Mouse (Mus musculus): ENCODE results near the gene Arntl2.

DNA sequence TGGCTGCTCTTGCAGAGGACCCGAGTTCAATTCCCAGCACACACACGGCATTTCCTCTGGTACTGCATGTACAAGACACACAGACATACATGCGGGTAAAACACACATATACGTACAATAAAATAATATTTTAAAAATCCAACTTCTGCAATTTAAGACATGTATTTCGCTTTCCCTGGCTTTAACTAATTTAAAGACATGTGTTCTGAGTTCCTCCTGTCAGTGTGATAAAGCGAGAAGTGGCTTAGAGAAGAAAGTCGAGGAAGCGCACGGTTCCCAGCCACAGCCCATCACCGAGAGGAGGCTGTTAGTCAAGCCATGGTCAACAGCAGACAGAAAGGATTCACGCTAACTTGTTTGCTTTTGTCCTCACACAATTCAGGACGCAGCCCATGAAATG is 35.5 kb downstream of the Arntl2 start:
- TF ChIP-seq CTCF (IDR thresholded peaks at IDR 0.05; ENCODE audit: insufficient read depth, low read depth, low read length) (no peak), POLR2A (IDR thresholded peaks at IDR 0.05; ENCODE audit: insufficient read depth, low read depth, low read length) (no peak)

Measured in olfactory bulb, adult 2 months (tissue).